Mouse (Mus musculus) heart, postnatal 10 days (tissue): ENCODE measurements at regions not wholly inside any gene's neighbourhood (a gene's known extent, or its start where the extent isn't known, plus 50 kb on each side); places are given as distances from the start of the nearest gene placed in this dataset.
"Not testable (repeated sequence)": the region's sequence is repeated elsewhere in the genome, so short reads cannot be mapped to it uniquely, and the experiment has no call there.

Experiments used
- DNase-seq, 2 experiments: peaks; one replicate each; pipeline ENCODE4 v3.0.0; 2021
- intact Hi-C: fragments of 180-260 bp; cut with DNase I; formaldehyde crosslinking; loops from one replicate; pipeline ENCODE4 v1.15.1; 2025

DNA sequence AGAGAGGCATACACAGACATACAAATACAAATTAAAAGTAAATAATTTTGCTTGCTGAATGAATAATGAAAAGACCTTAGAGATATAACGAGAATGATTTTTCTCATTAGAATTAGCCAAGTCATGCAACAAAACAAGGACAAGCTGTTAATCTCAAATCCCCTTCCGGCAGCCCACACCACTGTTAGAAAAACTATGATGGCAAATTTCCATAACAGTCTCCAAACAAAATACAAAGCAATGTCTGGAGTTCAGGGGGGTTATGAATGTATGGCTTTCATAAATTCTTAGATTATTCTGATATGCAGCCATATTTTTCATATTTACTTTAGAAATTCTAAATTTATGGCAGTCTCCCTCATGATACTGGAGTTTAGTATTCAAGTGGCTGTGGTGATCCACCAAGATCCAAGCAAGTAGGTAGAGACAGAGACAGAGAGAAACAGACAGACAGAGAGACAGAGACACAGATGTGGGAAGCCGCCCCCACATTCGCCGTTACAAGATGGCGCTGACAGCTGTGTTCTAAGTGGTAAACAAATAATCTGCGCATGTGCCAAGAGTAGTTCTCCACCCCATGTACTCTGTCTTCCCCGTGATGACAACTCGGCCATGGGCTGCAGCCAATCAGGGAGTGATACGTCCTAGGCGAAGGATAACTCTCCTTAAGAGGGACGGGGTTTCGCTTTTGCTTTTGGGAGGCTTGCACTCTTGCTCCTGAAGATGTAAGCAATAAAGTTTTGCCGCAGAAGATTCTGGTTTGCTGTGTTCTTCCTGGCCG lies 458.0 kb upstream of the Dab2 start:
- intact Hi-C loops: not testable (repeated sequence)

DNA sequence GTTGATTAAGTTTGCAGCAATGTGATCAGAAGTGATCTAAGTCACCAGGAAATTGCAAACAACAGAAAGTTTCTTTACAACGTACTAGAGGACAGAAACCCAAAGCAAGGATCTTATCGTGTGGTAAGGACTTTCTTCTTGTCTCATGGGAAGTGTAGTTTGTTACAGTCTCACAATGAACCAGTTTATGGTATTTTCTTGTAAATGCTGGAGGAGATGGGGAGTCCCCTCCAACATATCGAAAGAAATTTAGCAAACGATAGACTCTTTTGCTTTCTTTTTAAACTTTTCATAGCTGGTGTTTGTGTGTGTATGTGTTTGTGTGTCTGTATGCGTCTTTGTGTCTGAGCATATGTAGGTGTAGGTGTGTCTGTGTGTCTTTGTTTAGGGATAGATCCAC lies 453.0 kb upstream of the Dab2 start:
- no peak for DNase-seq
- intact Hi-C loops: no loop called here

More for the DNA sequence above, 458.0 kb upstream of the Dab2 start:
- not testable (repeated sequence) for DNase-seq

DNA sequence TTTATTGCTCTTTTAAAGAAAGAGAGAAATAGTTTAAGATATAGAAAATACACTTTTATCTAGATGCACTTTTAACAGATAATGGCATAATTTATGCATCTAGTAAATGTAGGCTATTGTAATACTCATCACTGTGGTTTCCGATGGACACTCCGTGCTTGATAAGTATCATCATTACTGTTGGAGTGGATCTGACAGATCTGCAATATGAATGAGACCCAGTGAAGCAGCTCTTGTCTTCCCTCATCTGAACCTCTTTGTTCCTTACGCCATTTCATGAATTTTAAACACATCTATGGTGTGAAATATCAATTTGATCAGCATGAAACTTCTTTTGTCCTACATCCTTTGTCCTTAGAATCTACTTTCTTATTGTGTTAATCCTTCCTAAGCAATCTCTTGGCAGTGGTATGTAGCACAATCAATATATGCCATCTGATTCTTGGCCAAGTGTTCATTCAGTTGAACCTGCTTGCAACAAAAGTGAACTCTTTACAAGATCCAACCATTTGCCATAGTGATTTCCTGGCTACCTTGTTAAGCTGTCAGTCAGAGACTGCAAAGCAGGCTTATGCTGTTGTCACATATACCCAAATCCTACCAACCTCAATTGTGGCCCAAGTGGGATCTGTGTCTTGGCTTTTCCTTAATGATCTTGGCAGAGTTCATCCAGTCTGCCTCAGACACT lies 452.0 kb upstream of the Dab2 start:
- intact Hi-C loops: no loop called here
- DNase-seq: no peak

DNA sequence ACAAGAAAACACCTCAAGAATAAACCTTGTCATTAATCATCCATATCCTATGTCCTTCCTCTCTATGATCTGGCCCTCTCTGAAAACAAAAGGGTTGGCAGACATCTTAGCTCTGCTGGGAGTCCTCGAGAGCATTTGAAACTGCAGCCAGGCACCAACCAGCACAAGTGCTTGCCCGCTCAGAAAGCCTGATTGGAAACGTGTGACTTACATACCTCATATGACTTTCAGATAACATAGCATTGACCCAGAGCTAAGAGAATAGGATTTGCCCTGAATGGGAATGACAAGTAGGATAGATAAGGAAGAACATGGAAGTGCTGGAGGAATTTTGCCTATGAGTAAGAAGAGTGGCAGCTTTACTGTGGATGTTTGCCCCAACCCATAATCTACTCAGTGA lies 447.1 kb upstream of the Dab2 start:
- intact Hi-C loops: no loop called here
- DNase-seq: no peak

DNA sequence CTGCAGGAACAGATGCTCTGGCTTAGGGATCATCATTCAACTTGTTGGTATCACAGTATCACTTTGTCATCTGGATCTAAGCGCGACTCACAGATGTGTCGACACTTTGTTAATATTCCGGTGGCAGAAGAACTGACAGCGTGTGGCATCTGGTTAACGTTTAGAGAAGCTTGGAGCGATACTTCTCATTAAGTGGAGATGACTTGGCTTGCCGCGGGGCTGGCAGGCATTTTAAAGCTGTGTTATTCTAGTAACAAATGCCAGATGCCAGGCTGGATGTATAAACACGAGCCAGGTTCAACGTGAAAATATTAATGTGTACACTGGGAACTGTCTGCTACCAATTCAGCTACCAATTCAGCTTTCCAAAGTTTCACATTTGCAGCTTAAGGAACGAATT lies 430.3 kb upstream of the Dab2 start:
- DNase-seq: peak; percentile 9 to 16
- intact Hi-C loops: no loop called here

DNA sequence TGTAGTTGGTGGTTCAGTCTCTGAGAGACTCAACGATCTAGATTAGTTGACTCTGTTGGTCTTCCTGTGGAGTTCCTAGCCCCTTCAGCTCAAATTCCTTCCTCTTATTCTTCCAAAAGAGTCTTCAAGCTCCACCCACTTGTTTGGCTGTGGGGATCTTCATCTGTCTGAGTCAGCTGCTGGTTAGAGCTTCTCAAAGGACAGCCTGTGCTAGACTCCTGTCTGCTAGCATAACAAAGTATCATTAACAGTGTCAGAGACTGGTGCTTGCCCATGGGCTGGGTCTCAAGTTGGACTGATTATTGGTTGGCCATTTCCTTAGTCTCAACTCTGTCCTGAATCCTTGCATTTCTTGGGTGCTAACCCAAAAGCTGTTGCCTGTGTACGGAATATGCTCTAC lies 429.7 kb upstream of the Dab2 start:
- intact Hi-C loops: no loop called here
- DNase-seq: peak in 1 of 2 experiments; percentile 5

DNA sequence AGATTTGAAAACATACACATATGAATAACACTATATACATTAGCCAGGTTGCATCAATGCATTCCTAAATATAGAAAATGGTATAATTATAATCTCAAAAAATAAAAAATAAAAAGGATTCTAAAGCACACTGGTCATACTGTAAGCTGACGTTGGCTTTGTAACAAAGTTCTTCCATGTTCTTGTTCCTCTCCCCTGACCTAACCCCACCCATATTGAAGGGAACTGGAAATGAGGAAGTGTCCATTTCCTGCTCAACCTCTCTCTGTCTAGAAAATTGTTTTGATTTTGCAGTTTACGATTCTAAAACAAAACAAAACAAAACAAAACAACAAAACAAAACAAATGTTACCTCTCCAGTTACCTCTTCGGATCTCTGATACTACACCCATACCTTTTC lies 427.5 kb upstream of the Dab2 start:
- DNase-seq: no peak
- intact Hi-C loops: no loop called here

DNA sequence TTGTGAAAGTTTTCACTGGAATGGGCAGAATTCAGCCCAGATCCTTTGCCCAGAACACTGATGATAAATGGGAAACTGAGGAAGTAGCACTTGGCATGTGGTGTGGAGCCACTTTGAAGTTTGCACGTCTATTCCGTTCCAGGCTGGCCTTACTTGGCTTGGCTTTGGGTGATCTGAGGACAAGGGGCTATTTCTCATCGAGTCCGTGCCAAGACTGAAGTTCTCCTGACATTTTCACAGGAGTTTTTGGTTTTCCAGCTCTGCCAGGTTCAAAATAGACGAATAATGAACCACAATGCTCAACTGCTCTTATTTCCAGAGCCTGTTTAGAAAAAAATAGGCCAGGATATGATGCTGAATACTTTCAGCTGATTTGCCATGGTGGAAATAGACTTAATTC lies 421.8 kb upstream of the Dab2 start:
- no peak for DNase-seq
- intact Hi-C loops: no loop called here

DNA sequence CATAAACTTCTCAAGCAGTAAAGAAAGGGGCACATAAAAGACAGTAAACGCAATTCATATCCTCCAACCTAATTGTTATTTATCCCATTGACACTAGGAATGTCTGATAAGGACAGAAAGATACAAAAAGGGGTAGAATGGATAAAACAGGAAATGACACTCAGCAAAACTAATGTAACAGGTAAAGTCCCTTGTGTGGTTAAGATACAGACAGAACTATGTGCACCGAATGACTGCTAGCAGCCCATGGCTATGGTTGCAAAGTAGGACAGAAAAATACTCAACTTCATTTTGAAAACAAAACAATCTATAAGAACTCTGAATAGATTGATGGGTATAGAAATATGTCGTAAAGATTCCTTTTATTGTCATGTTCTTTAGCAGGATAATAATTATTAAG lies 408.4 kb upstream of the Dab2 start:
- no peak for DNase-seq
- intact Hi-C loops: no loop called here

DNA sequence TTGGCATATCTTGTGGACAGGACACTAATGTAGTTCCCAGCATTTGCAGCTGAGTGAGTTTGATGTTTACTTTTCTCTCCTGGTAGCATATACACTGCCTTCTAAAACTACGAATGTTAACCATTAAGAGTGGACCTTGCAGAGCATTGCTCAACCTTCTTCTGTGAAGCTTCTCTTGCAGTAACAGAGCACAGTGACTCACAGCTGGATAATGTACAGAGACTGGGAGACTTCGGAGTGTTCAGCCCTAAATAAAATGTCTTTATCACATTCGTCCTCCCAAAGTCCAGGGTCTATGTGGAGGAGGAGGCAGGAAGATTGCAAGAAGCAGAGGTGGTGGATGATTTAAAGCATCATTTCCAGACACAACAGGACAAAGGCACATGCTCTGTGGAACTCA lies 407.6 kb upstream of the Dab2 start:
- intact Hi-C loops: no loop called here
- no peak for DNase-seq

DNA sequence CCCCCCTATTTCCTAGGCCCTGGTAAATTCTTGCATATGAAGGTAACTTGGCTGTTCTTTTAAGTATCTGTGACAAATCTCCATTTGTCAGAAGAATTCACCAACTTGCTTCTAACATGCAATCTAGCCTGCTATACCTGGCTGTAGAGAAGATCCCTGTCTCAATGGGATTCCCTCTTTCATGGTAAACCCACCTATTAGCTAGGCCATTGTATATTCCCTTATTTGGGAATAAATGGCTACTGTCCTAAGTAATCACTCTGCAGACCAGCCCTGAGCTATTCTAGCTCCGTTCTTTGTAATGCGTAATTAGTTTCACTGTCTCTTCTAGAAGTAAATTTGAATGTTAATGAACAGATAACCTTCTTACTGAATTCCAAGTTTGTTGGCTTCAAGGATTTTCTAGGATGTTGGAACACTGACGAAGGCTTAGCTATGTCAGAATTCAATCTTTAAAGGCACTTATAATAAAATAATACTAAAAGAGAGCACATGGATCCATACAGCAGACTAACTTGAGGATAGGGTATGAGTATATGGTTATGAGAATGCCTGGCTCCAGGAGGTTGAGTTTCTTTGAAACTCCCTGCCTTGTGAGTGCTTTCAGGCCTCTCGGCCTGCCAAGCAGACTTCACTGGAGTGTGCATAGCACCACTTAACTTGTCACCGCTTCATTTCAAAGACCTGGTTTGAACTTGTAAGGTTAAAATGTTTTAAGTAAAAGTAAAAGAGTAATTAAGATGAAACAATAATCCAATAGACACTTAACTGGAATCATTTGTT lies 403.7 kb upstream of the Dab2 start:
- DNase-seq, intact Hi-C loops: not testable (repeated sequence)

DNA sequence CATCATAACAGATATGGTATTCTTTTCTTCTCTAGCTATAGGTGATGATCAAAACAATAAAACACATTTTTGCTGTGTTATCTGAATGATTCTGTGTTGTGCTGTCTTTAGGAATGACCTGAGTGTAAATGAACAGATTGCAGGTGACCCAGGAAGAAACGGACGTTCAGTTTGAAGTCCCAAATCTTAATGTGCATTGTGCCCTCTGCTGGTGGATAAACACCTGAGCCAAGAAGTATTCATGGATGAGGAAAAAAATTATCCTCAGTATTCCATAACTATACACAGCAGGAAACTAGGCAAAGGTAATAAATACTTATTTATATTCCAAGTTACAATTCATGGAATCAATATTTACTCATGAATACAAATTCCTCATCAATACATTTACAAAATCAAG lies 384.3 kb upstream of the Dab2 start:
- DNase-seq: peak; percentile 47 to 65
- intact Hi-C loops: loop anchor here (1.0 to 10.0 kb wide), 2 partner anchors 290 to 679 kb away; no protein-coding TSS in a partner anchor

DNA sequence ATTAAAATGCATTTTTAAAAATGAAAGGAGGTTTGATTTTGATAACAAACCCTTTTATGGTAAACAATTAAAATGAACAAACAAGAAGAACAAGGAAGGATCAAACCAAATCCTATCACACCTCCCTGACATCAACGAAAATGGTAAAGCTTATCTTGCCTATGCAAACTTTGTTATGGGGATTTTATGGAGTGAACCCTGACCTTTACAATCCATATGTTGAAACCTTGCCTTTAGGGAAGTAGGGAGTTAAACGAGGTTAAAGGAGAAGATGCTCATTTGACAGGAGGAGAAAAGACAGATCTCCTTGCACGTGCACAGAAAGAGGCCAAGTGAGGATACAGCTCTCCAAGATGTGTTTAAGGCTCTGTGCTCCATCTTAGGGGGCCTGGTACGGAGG lies 379.5 kb upstream of the Dab2 start:
- intact Hi-C loops: no loop called here

DNA sequence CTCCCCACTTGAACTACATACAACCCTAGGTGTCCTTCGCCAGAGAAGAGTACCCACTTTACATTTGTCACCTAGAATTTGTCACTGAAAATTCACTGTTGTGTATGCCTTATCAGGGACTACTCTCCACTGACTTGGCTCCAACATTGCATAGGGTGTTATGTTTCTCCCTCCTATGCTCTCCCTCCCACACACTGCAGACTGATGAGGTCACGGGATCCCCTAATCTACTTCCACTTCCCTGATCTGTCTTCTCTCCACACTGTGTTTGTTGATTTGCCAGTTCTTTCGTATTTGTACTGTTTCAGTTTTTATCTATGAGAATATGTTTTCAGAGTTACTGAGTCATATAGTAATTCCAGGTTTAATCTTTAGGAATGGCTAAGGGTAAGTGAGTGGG lies 371.8 kb upstream of the Dab2 start:
- DNase-seq: peak in 1 of 2 experiments; percentile 24
- intact Hi-C loops: no loop called here

More for the DNA sequence above, 379.5 kb upstream of the Dab2 start:
- no peak for DNase-seq

DNA sequence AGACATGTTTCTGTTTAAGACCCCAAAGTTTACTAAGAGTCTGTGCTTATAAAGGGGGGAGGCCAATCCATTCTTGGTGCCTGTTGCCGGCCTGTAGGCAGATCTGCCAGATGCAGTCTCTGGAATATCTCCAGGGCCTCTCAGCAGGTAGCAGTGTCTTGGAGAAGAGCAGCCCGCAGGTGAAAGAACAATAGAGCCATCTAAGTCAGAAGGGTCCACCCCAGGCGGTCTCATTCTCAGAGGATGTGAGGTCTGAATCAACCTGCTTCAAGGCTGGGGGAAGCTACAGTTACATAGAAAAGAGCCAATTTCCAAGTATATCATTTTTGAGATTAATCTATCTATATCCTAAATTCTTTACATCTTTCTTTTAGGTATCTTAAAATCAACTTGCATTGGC lies 366.0 kb upstream of the Dab2 start:
- DNase-seq: no peak
- intact Hi-C loops: no loop called here

DNA sequence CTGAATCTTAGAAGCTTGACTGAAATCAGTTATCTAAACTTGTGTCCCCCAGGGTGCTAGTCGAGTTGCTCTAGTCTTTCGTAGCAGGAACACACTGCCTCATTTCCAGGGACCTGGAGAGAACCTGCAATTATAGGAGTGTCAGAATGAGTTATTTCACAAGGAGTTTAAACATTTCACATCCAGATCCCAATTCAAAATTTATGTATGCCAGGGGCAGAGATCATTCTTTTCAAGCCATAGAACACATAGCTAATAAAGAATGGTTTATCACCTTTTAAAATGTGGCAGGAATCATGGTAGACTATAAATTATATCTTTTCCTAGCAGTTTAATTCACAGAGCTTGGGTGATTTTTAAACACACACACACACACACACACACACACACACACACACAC lies 358.6 kb upstream of the Dab2 start:
- intact Hi-C loops: no loop called here
- no peak for DNase-seq

DNA sequence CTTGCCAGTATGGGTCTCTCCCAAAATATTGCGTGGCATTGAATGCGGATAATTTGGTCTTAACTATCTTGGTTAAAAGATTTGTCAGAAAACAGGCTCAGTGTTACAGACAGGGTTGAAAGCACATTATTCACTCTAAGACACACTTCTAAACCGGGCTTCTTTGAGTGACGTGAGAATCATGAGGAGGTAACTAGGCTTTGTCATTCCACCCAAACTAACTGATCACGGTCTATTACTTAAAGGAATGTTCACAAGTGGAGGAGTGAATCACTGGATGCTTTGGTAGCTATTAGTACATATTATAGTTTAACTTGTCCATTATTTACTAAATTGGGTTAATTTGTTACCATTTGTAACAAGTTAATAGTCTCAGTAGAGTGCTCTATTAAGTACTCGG lies 352.9 kb upstream of the Dab2 start:
- no peak for DNase-seq
- intact Hi-C loops: no loop called here

DNA sequence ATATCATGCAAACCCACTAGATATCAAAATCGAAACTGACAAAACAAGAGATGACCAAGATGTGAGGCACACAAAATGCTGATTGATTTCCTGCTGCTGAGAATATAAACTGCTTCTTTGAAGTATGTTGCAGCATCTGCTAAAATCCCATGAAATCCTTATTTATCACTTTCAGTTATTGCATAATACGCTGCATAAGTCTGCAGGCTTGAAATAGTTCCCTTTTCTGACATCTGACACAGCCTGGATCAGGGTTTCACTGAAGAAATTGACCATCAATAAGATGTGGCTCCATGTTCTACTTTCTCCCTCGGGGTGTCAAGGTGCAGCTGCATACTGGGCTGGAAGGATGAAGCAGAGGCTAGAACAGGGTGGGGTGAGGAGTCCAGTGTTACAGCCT lies 348.7 kb upstream of the Dab2 start:
- intact Hi-C loops: no loop called here
- no peak for DNase-seq

DNA sequence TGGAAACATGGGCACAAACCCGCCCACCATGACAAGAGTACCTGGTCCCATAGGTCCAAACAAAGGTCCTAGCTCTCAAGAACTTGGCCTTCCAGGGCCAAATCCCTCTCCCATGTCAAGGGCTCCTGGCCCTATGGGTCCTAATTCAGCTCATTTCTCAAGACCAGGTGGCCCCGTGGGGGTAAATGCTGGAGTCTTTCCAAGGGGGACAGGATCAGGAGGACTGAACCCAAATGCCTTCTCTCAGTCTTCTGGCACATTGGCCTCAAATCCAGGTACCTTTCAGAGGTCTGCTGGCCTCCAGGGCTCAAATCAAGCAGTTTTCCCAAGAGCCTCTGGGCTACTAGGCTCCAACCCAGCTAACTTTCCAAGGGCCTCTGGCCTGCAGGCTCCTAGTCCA lies 347.9 kb upstream of the Dab2 start:
- intact Hi-C loops, DNase-seq: not testable (repeated sequence)

DNA sequence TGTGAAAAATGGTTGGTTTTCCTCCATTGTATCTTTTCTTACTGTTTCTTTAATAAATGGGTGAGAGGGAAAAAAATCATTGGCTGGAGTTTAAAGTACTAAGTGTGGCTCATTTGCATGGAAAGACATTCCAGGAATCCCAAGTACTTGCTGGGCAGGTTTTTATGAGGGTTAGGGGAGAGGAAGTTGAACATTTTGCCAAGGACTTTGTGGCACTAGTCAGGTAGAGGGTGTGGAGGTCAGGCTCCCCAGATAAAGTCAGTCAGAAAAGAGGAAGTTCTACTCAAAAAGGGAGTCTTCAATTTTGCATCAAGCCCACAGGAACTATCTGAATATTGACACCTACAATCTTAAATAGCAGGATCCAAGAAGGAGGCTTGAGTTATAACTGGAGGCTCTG lies 346.5 kb upstream of the Dab2 start:
- intact Hi-C loops: no loop called here
- no peak for DNase-seq

DNA sequence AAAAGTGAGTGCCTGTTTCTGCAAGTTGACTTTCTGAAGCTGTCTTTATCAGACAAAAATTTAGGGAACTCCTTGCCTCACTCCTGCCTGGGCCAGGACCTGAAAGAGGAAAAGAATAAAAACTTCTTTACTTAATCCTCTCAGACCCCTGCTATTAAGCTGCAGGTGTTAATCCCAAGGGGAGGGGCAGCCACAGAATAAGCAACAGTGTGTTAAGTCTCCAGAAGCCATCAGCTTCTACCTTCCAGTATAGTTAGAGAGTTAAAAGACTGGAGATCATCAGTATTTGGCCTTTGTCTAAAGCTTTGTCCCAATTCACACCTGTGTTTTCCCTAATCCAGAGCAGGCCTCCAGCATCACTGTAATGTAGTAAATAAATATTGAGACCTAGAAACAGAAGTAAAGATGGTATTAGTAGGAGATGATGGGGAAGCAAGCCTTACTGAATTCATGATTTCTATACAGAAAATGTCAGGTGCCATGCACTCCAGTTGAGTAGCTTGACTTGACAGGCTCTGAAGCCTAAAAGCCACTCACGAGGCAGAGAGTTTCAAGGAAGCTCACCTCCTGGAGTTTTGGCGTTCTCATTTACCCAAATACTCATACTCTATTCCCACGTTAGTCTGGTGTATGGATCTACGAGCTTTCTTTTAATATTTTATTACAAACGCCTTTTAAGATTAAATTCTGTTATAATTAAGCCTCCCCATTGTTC lies 308.1 kb upstream of the Dab2 start:
- no peak for DNase-seq
- intact Hi-C loops: no loop called here
